Mouse (Mus musculus) bone marrow, adult 2 months (tissue): ENCODE measurements at regions not wholly inside any gene's neighbourhood (a gene's known extent, or its start where the extent isn't known, plus 50 kb on each side); places are given as distances from the start of the nearest gene placed in this dataset.

ENCODE experiments used
- CTCF ChIP-seq: fragments of 200-500 bp; IDR thresholded peaks from 2 replicates; pipeline ENCODE4 v1.5.1; 2011; ENCODE audit warnings: low read length, control low read depth; ENCODE audit not compliant: control insufficient read depth, insufficient read depth
- POLR2A ChIP-seq: fragments of 200-500 bp; IDR thresholded peaks from 2 replicates; pipeline ENCODE4 v1.6.1; 2011; ENCODE audit warnings: low read depth, mild to moderate bottlenecking, control low read depth, low read length, borderline replicate concordance; ENCODE audit not compliant: control insufficient read depth

DNA sequence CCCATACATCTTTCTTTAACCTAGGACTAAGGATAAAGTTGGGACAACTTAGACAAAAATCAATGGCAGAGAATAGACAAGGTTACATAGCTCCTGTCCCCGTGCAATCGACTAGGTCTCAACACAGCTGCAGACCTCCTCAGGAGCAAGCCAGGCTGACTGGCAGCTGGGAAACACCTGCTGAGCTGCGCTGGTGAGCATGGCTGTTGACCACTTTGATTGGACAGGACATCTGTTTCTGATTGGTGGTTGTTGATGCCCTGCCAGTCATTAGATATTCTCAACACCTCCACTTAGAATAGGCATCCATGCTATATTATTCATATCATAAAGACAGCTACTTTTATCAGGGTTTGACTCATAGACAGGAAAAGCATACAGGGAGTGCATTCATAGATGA lies 597.3 kb downstream of the Kcnj2 start:
- TF ChIP-seq CTCF (no peak), POLR2A (no peak)
